Mouse (Mus musculus) subcutaneous adipose tissue, adult 2 months (tissue): Measurements from ENCODE around the gene BC049762. TPM values are rescaled to one million over a fixed set of nuclear protein-coding genes. Genes with fewer than 3 reads are reported as not detected.

Source experiments
- polyA plus RNA-seq: library from polyadenylated mRNA; depleted of rRNA; stranded (reverse); fragments of >200 nt; gene quantifications from 2 replicates; pipeline ENCODE4 v1.2.3, GENCODE M21; 2012; ENCODE audit warnings: low replicate concordance; rRNA removed

The BC049762 gene
- polyA plus RNA-seq = 0.63 and 1.3 TPM in 2 replicates

DNA sequence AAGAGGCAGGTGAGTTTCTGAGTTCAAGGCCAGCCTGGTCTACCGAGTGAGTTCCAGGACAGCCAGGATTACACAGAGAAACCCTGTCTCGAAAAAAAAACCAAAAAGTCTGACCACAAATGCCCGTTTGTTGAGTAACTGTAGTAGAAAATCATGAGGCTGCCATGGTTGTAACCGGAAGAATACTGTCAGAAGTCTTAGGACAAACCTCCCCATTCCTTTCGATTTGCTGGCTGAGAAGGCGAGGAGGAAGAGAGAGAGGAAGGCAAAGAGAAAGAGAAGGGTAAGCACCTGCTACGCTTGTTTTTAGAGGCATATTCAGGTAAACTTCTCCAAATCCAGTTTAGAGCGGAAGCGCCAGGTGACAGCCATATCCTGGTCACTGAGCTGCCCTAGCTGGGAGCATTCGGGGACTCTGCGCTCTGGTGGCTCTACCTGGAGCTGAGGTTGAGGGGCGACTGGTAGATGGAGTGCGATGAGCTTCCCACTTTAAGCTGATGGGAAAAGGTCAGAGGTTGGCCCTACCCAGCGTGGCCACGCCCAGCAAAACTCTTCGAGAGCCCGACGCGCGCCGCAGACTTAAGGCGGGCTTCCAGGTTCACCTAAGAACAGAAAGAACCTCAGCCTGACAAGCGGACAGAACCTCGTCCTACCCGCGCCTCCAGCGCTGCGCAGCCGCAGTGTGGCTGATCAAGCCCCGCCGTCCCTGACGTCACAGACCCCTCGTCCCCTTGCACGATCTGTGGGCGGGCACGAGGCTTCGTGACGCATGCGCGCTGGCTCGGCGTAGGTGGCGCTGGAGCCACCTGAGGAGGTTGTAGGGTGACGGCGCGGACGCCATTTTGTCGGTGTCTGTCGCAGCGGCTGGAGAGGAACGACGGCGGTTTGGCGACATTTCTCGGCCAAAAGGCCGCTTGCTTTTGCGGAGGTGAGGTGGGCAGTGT is at the start of gene BC049762:
Gene BC049762 (minus strand): TSS at position 705 of the 944 bp plus-strand sequence.

DNA sequence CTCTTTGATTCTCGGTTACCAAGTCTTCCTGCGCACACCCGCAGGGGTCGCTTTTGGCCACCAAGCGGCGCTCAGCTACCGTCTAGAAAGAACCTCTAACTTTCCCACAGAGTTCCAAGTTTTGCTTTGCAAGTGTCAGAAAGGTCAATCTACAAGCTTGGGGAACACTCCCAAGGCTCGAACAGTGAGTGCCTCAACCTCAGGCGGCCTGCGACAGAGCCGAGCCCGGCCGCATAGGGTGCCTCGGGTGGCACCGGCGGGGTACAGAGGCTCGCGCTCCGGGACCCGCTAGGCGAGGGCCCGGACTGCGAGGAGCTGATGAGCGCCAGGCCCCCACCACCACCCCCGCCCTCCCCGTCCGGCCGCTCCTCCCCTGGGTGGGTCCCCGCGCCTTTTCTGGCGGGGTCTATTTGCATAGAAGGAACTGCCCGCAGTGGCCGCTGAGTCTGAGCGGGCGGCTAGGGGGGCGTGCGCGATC is 26.8 kb upstream of the BC049762 start, which contains the start of gene Col23a1:
Gene Col23a1 (plus strand): TSS at position 357 of the 478 bp plus-strand sequence.

DNA sequence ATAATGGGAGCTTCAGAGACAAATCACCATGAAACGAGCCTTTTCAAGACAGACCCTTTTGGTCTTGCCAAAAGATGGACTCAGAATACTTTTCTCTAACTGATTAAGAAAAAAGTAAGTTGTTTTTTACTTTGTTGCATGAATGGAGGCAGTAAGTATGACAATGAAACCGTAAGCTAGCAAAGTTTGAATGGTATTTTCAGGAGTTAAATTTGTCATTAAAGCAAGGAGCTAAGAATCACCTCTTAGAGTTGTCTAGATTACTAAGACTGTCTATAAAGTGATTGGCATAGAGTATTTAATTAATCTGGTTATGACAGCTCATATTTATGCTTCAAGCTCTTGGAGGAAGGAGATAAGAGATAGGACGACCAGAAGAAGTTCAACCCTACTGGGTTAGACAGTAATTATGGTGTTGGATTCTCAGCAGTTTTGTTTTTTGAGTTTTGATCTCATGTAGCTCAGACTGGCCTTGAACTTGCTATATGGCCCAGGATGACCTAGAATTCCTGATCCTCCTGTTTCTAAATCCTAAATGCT is 1.1 kb downstream of the BC049762 start, which contains the start of gene Clk4:
Gene Clk4 (plus strand): TSS at position 51 of the 540 bp plus-strand sequence.

DNA sequence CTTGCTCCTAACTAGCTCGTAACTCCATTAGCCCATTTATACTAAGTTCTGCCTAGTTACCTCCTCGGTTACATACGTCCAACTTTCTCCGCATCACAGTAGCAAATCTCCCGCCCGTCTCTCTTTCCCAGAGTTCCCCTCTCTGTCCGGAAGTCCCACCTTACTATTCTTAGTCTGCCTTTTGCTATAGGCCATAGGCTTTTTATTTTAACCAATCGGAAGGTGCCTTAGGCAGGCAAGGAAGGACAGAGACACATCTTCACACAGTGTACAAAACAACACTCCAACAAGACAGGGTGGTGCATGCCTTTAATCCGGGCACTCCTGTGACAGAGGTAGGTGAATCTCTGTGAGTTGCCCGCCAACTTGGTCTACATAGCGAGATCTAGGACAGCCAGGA is 42.5 kb downstream of the BC049762 start, which contains the start of gene Gm12569:
Gene Gm12569 (plus strand): TSS at position 166 of the 400 bp plus-strand sequence.

Other genes starting within 250 kb of the BC049762 start
- gene Olfr54, start 248.8 kb downstream of the BC049762 start, polyA plus RNA-seq = not detected in 2 replicates
- gene Olfr1375, start 214.9 kb downstream of the BC049762 start, polyA plus RNA-seq = not detected in 2 replicates
- gene Zfp354a, start 203.8 kb downstream of the BC049762 start, polyA plus RNA-seq = 3.0 and 3.9 TPM in 2 replicates
- not detected in 2 replicates for gene Gm12569, start 42.6 kb downstream of the BC049762 start, polyA plus RNA-seq
- gene Clk4, start 1.3 kb downstream of the BC049762 start, polyA plus RNA-seq = 34.2 and 50.5 TPM in 2 replicates
- gene Col23a1, start 26.9 kb upstream of the BC049762 start, polyA plus RNA-seq = 0.99 and 2.5 TPM in 2 replicates